Comparison of ENCODE assay signal across 8 mouse cellular contexts in the genomic region with DNA sequence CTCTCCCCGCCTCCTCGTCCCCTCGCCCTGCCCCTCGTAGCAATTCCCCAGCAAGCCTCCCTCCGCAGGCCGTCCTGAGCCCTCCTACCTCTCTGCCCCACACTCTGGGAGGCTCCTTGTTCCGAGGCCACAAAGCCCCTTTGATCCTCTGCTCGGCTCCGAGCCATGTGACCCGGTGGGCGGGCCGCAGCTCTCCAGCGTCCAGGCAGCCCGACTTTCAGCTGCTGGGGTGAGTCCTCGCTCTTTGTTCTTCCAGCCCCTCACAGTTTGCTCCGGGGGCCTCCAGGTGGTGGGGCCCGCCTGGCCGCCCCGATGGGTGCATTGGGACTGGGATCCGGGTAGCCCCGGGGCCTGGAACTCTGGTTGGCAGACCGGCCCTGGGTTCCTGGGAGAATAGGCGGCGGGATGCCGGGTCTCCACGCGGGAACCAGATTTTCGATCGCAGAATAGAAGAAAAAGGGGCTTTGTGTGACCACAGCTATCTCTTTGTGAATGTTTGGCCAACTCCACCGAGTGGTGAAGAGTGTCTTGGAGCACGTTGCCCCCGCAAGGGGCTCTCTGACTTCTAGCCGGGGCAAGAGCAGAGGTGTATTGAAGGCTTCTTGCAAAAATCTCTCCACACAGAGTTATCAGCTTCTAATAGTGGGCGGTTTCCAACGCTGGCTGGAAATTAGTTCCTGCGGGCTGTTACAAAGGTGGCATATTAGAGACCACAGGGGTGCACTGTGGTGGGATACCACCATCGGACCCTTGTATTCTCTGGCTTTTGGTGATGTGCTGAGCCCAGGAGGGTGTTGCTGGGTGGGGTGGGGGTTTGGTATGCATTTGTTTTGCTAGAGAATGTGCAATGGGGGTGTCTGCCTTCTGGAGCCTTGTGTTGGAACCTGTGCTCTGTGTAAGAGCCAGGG.
A peak's percentile ranks its signal among the peaks of the same experiment; 100 is the strongest.
DNase-seq lines count a peak whose midpoint lies in the region; ATAC-seq and TF ChIP-seq lines count a peak whose summit lies in the region.

No protein-coding gene starts in this region.

- ATAC-seq in kidney, embryonic 16.5 days (ENCODE audit: low FRiP score, low TSS enrichment), result peak; percentile 87
- peak; percentile 50 for ATAC-seq in liver, embryonic 14.5 days (ENCODE audit: insufficient read depth)

- no peak for TF ChIP-seq EP300 in liver, embryonic 14.5 days (IDR thresholded peaks at IDR 0.05; ENCODE audit: low read depth)

- TF ChIP-seq POLR2A in bone marrow macrophage, adult 2 months (IDR thresholded peaks at IDR 0.05; ENCODE audit: borderline replicate concordance, low read depth, low read length), result no peak

- H3K36me3 ChIP-seq in kidney, embryonic 16.5 days (ENCODE audit: insufficient read depth, low read length), result no peaks in the 10 kb centered on the region
- no peaks in the 10 kb centered on the region for H3K36me3 ChIP-seq in liver, embryonic 14.5 days (replicated peaks; ENCODE audit: control insufficient read depth, insufficient read depth, low read depth)

- peak overlapping the region; percentile 90 for H3K4me2 ChIP-seq in kidney, embryonic 16.5 days (replicated peaks; ENCODE audit: low read depth, low read length)
- H3K4me2 ChIP-seq in liver, embryonic 14.5 days (ENCODE audit: low read depth), result peak overlapping the region; percentile 58

- peak overlapping the region; percentile 81 for H3K9ac ChIP-seq in kidney, embryonic 16.5 days (replicated peaks; ENCODE audit: low read length)
- H3K9ac ChIP-seq in liver, embryonic 14.5 days (replicated peaks), result peak overlapping the region; percentile 31

- under 1% methylated on average over 35 of the region's 37 CpGs for WGBS in kidney, embryonic 16.5 days
- WGBS in liver, embryonic 14.5 days (ENCODE audit: insufficient replicate concordance), result under 1% methylated on average over 37 of the region's 37 CpGs

- peaks cover 50% of the 10 kb centered on the region for H3K4me1 ChIP-seq in bone marrow macrophage, adult 2 months (ENCODE audit: control insufficient read depth, insufficient read depth, low read length)
- peaks cover 70% of the 10 kb centered on the region for H3K4me1 ChIP-seq in kidney, embryonic 16.5 days (ENCODE audit: insufficient read depth, low read length)
- H3K4me1 ChIP-seq in liver, embryonic 14.5 days (replicated peaks; ENCODE audit: control insufficient read depth in 2 of 2, insufficient read depth in 2 of 2, low read length in 1 of 2), result peaks cover 43 to 61% of the 10 kb centered on the region in 2 experiments

- DNase-seq in layer of hippocampus, adult 11-12 months (ENCODE audit: low spot score), result peak; percentile 77
- DNase-seq in layer of hippocampus, adult 9-10 months (ENCODE audit: low spot score), result no peak
- DNase-seq in frontal cortex, postnatal 14 days (ENCODE audit: low spot score in 2 of 2), result peak; percentile 60 to 67
- no peak for DNase-seq in liver, embryonic 14.5 days (ENCODE audit: low read depth in 3 of 3, low spot score in 3 of 3)
- DNase-seq in naive thymus-derived CD4-positive, alpha-beta T cell, adult 2 months (ENCODE audit: low read depth), result peak; percentile 69
- peak; percentile 67 to 79 for DNase-seq in thymus, adult 18-20 months

- H3K4me3 ChIP-seq in bone marrow macrophage, adult 2 months (ENCODE audit: insufficient read depth, low read length), result peak overlapping the region; percentile 64
- H3K4me3 ChIP-seq in kidney, embryonic 16.5 days (ENCODE audit: low read length), result peak overlapping the region; percentile 61
- peak overlapping the region; percentile 47 to 55 for H3K4me3 ChIP-seq in liver, embryonic 14.5 days (ENCODE audit: insufficient read depth in 1 of 2, low read depth in 2 of 2, low read length in 2 of 2)

- H3K9me3 ChIP-seq in kidney, embryonic 16.5 days (ENCODE audit: low read length), result no peaks in the 10 kb centered on the region
- no peaks in the 10 kb centered on the region for H3K9me3 ChIP-seq in liver, embryonic 14.5 days (ENCODE audit: control insufficient read depth, low read length)

- peak; percentile 6; the same call in 1 of the 2 replicates for TF ChIP-seq CTCF in bone marrow macrophage, adult 2 months (IDR thresholded peaks at IDR 0.05; ENCODE audit: low read depth, low read length)
- TF ChIP-seq CTCF in liver, embryonic 14.5 days (IDR thresholded peaks at IDR 0.05; ENCODE audit: low read depth), result no peak

- H3K27ac ChIP-seq in bone marrow macrophage, adult 2 months (ENCODE audit: insufficient read depth, low read depth, low read length), result peak overlapping the region; percentile 95
- peak overlapping the region; percentile 91 for H3K27ac ChIP-seq in kidney, embryonic 16.5 days (ENCODE audit: low read length)
- peak overlapping the region; percentile 9; the same call in 1 of the 2 replicates for H3K27ac ChIP-seq in liver, embryonic 14.5 days

- no peaks in the 10 kb centered on the region for H3K27me3 ChIP-seq in kidney, embryonic 16.5 days (ENCODE audit: insufficient read depth, low read length)
- no peaks in the 10 kb centered on the region for H3K27me3 ChIP-seq in liver, embryonic 14.5 days (ENCODE audit: control insufficient read depth, insufficient read depth, low read length)

Comparison
In these comparisons a context has a peak if more than half of its experiments do, and no peak if none do; other contexts are left out.
1. DNase-seq: peak in layer of hippocampus, adult 11-12 months (single experiment), frontal cortex, postnatal 14 days (2 of 2), naive thymus-derived CD4-positive, alpha-beta T cell, adult 2 months (single experiment) and thymus, adult 18-20 months (2 of 2); none in layer of hippocampus, adult 9-10 months (single experiment) and liver, embryonic 14.5 days (0 of 3).
2. H3K27ac ChIP-seq: peak in every context shown above with its lines; median percentile 95 in bone marrow macrophage, adult 2 months; 91 in kidney, embryonic 16.5 days; 9 in liver, embryonic 14.5 days.
3. Peak in every context shown above with its lines, with median percentiles within 50 percentile points of each other: H3K4me3 ChIP-seq.